Mouse (Mus musculus) granulocyte monocyte progenitor cell, adult 5-6 weeks (primary cell): ENCODE data around the gene Amotl1. TPM values are rescaled to one million over a fixed set of nuclear protein-coding genes. Genes with fewer than 3 reads are reported as not detected.
"Not testable (repeated sequence)": the region's sequence is repeated elsewhere in the genome, so short reads cannot be mapped to it uniquely, and the experiment has no call there.

Experiments
- ATAC-seq: replicated peaks from 2 replicates; pipeline ENCODE4 v1.8.0; 2016; ENCODE audit warnings: mild to moderate bottlenecking, moderate TSS enrichment, inconsistent platforms; ENCODE audit not compliant: poor library complexity, severe bottlenecking
- total RNA-seq, 2 experiments: library from RNA; stranded (forward) in 1 of 2; stranded (reverse) in 1 of 2; fragments of 200-712, 200-1000 nt in 1 of 2; fragments of >200 nt in 1 of 2; fragmentation: Nextera tagmentation in 1 of 2; gene quantifications; 2 replicates each; pipeline ENCODE4 v1.2.3; 2014 to 2017

Amotl1 gene
- 0.17 TPM in 1 of 2 replicates, not detected in the other for total RNA-seq (2014; fragmentation: Nextera tagmentation)
- total RNA-seq (2017), result not detected in 2 replicates

- ATAC-seq, result no peak
These were observed at the start of gene Amotl1 for GRCm38 (mm10) chr9:14644956-14645355. Amotl1 (minus strand) TSS chr9:14645056.

- ATAC-seq, result no peak
These were observed 44.7 kb upstream of the Amotl1 start for GRCm38 (mm10) chr9:14689376-14690108.

GRCm38 (mm10) chr9:14684363-14684762 lies 39.5 kb upstream of the Amotl1 start:
- ATAC-seq, result no peak

- no peak for ATAC-seq
These were observed 37.9 kb upstream of the Amotl1 start for GRCm38 (mm10) chr9:14682741-14683140.

GRCm38 (mm10) chr9:14680584-14680983 lies 35.7 kb upstream of the Amotl1 start:
- no peak for ATAC-seq

- ATAC-seq, result no peak
These were observed 31.1 kb upstream of the Amotl1 start for GRCm38 (mm10) chr9:14675707-14676691.

- no peak for ATAC-seq
These were observed 29.6 kb upstream of the Amotl1 start for GRCm38 (mm10) chr9:14674506-14674905.

GRCm38 (mm10) chr9:14673109-14673508 lies 28.3 kb upstream of the Amotl1 start:
- ATAC-seq, result no peak

GRCm38 (mm10) chr9:14671965-14672364 lies 27.1 kb upstream of the Amotl1 start:
- not testable (repeated sequence) for ATAC-seq

- no peak for ATAC-seq
These were observed 23.5 kb upstream of the Amotl1 start for GRCm38 (mm10) chr9:14668382-14668781.

- ATAC-seq, result no peak
These were observed 21.2 kb upstream of the Amotl1 start for GRCm38 (mm10) chr9:14666071-14666470.

GRCm38 (mm10) chr9:14663591-14663990 lies 18.7 kb upstream of the Amotl1 start:
- no peak for ATAC-seq

GRCm38 (mm10) chr9:14662876-14663275 lies 18.0 kb upstream of the Amotl1 start:
- no peak for ATAC-seq

GRCm38 (mm10) chr9:14662138-14662537 lies 17.3 kb upstream of the Amotl1 start:
- no peak for ATAC-seq

- ATAC-seq, result no peak; the same call in 1 of the 2 replicates
These were observed 13.1 kb upstream of the Amotl1 start for GRCm38 (mm10) chr9:14657926-14658325.

- no peak for ATAC-seq
These were observed 9.2 kb upstream of the Amotl1 start for GRCm38 (mm10) chr9:14654010-14654409.

GRCm38 (mm10) chr9:14652761-14653160 lies 7.9 kb upstream of the Amotl1 start:
- ATAC-seq, result no peak

- no peak for ATAC-seq
These were observed 3.0 kb upstream of the Amotl1 start for GRCm38 (mm10) chr9:14647849-14648248.

GRCm38 (mm10) chr9:14646641-14647040 lies 1.8 kb upstream of the Amotl1 start:
- ATAC-seq, result no peak

GRCm38 (mm10) chr9:14646061-14646460 lies 1.2 kb upstream of the Amotl1 start:
- ATAC-seq, result no peak

GRCm38 (mm10) chr9:14643328-14643727 lies 1.5 kb downstream of the Amotl1 start:
- ATAC-seq, result no peak
